Mouse (Mus musculus) embryonic facial prominence, embryonic 13.5 days (tissue): ENCODE results near the gene Dkkl1. TPM values are rescaled to one million over a fixed set of nuclear protein-coding genes. Genes with fewer than 3 reads are reported as not detected.
"Not testable (repeated sequence)": the region's sequence is repeated elsewhere in the genome, so short reads cannot be mapped to it uniquely, and the experiment has no call there.

Experiments
- ATAC-seq: fragments of 200-750 bp; cut with Nextera tagmentation; 2 replicates; pipeline ENCODE4 v1.8.0; 2017; ENCODE audit warnings: low read depth; ENCODE audit not compliant: insufficient number of reproducible peaks, insufficient read depth, low FRiP score, low TSS enrichment
- H3K27ac ChIP-seq: fragments of 300-500 bp; sonication (generic); 2 replicates; pipeline ENCODE4 v1.5.1; 2015; ENCODE audit warnings: moderate library complexity, mild to moderate bottlenecking, inconsistent platforms
- H3K27me3 ChIP-seq: fragments of 300-500 bp; sonication (generic); 2 replicates; pipeline ENCODE4 v1.6.1; 2015; ENCODE audit warnings: mild to moderate bottlenecking, inconsistent platforms
- H3K36me3 ChIP-seq: fragments of 300-500 bp; sonication (generic); 2 replicates; pipeline ENCODE4 v1.6.1; 2015; ENCODE audit warnings: mild to moderate bottlenecking, inconsistent platforms
- H3K4me1 ChIP-seq: fragments of 300-500 bp; sonication (generic); 2 replicates; pipeline ENCODE4 v1.6.1; 2015; ENCODE audit warnings: inconsistent platforms
- H3K4me2 ChIP-seq: fragments of 300-500 bp; sonication (generic); 2 replicates; pipeline ENCODE4 v1.6.1; 2015; ENCODE audit warnings: moderate library complexity, mild to moderate bottlenecking, inconsistent platforms
- H3K4me3 ChIP-seq: fragments of 300-500 bp; sonication (generic); 2 replicates; pipeline ENCODE4 v1.5.1; 2015; ENCODE audit warnings: mild to moderate bottlenecking, inconsistent platforms
- H3K9ac ChIP-seq: fragments of 300-500 bp; sonication (generic); 2 replicates; pipeline ENCODE4 v1.6.1; 2015; ENCODE audit warnings: mild to moderate bottlenecking, inconsistent platforms
- H3K9me3 ChIP-seq: fragments of 300-500 bp; sonication (generic); 2 replicates; pipeline ENCODE4 v1.6.1; 2016; ENCODE audit warnings: inconsistent platforms
- WGBS: fragments of 180-500 bp; shearing (Covaris S2); methylation state at CpG from one replicate; pipeline ENCODE4 v1.1.7; 2015; ENCODE audit warnings: mixed read lengths; 5-methylcytosine and 5-hydroxymethylcytosine counted together
- polyA plus RNA-seq: library from polyadenylated mRNA; unstranded; fragments of >200 nt; fragmentation: Nextera tagmentation; extraction: Ambion mirVana; gene quantifications from 2 replicates; pipeline ENCODE4 v1.2.1, GENCODE M21; 2015

The Dkkl1 gene
- polyA plus RNA-seq, 1 experiment from 2014 or later: 3.0 TPM

GRCm38 (mm10) chr7:45175398-45175797, 36.5 kb downstream of the Dkkl1 start:
- peaks cover 1% of the 10 kb centered on the region; the same call in 1 of the 2 replicates for H3K9me3 ChIP-seq
- no peak overlapping the region for H3K9ac ChIP-seq
- peak overlapping the region; percentile 33; the same call in 1 of the 2 replicates for H3K4me3 ChIP-seq
- ATAC-seq: no peak
- H3K4me1 ChIP-seq: peaks cover 21% of the 10 kb centered on the region
- 2% methylated on average over 13 of the region's 13 CpGs for WGBS
- no peaks in the 10 kb centered on the region for H3K36me3 ChIP-seq
- H3K4me2 ChIP-seq: peak overlapping the region; percentile 52
- peaks cover 96% of the 10 kb centered on the region for H3K27me3 ChIP-seq
- no peak overlapping the region for H3K27ac ChIP-seq

- Histone ChIP-seq H3K4me3 (peak overlapping the region; percentile 21), H3K4me1 (peaks cover 21% of the 10 kb centered on the region), H3K9ac (peak overlapping the region; percentile 51)
Measured at GRCm38 (mm10) chr7:45174567-45175280, 37.2 kb downstream of the Dkkl1 start.

GRCm38 (mm10) chr7:45173772-45174171, 38.2 kb downstream of the Dkkl1 start:
- not testable (repeated sequence) for H3K27ac ChIP-seq, H3K36me3 ChIP-seq, ATAC-seq, H3K4me2 ChIP-seq, H3K4me3 ChIP-seq, H3K9ac ChIP-seq
- Histone ChIP-seq H3K4me1 (peaks cover 22% of the 10 kb centered on the region), H3K27me3 (peaks cover 96% of the 10 kb centered on the region), H3K9me3 (peaks cover 16% of the 10 kb centered on the region)
- 67% methylated on average over 1 of the region's 1 CpGs for WGBS

More at GRCm38 (mm10) chr7:45174567-45175280, 37.2 kb downstream of the Dkkl1 start:
- Histone ChIP-seq H3K9me3 (peaks cover 8% of the 10 kb centered on the region), H3K36me3 (no peaks in the 10 kb centered on the region), H3K4me2 (peak overlapping the region; percentile 39), H3K27ac (no peak overlapping the region), H3K27me3 (peaks cover 96% of the 10 kb centered on the region)
- no peak for ATAC-seq
- 2% methylated on average over 29 of the region's 29 CpGs for WGBS

GRCm38 (mm10) chr7:45172974-45173373, 39.0 kb downstream of the Dkkl1 start:
- peaks cover 16% of the 10 kb centered on the region for H3K9me3 ChIP-seq
- H3K27ac ChIP-seq: no peak overlapping the region
- H3K9ac ChIP-seq: no peak overlapping the region
- H3K27me3 ChIP-seq: peaks cover 96% of the 10 kb centered on the region
- H3K4me1 ChIP-seq: peaks cover 25% of the 10 kb centered on the region
- ATAC-seq: no peak
- no peaks in the 10 kb centered on the region for H3K36me3 ChIP-seq
- 56% methylated on average over 7 of the region's 7 CpGs for WGBS
- H3K4me2 ChIP-seq: no peak overlapping the region
- H3K4me3 ChIP-seq: no peak overlapping the region

- peaks cover 19% of the 10 kb centered on the region for H3K9me3 ChIP-seq
- H3K4me2 ChIP-seq: no peak overlapping the region
- ATAC-seq: no peak
- H3K36me3 ChIP-seq: no peaks in the 10 kb centered on the region
- H3K4me3 ChIP-seq: no peak overlapping the region
- H3K9ac ChIP-seq: no peak overlapping the region
- WGBS: 87% methylated on average over 3 of the region's 3 CpGs
- peaks cover 5% of the 10 kb centered on the region for H3K4me1 ChIP-seq
- H3K27ac ChIP-seq: no peak overlapping the region
- H3K27me3 ChIP-seq: peaks cover 96% of the 10 kb centered on the region
Measured at GRCm38 (mm10) chr7:45169495-45169894, 42.5 kb downstream of the Dkkl1 start.

GRCm38 (mm10) chr7:45168656-45169055, 43.3 kb downstream of the Dkkl1 start:
- no peak overlapping the region for H3K4me3 ChIP-seq
- WGBS: 6% methylated on average over 24 of the region's 24 CpGs
- no peak for ATAC-seq

GRCm38 (mm10) chr7:45167761-45168445, 44.0 kb downstream of the Dkkl1 start:
- ATAC-seq: no peak
- Histone ChIP-seq H3K27me3 (peaks cover 98% of the 10 kb centered on the region), H3K9ac (0 out of 2 replicates have a peak overlapping the region, but pooled peaks have one; percentile 3), H3K4me3 (no peak overlapping the region), H3K9me3 (peaks cover 19% of the 10 kb centered on the region), H3K4me2 (no peak overlapping the region), H3K36me3 (no peaks in the 10 kb centered on the region), H3K4me1 (peaks cover 11% of the 10 kb centered on the region), H3K27ac (no peak overlapping the region)
- WGBS: 4% methylated on average over 19 of the region's 19 CpGs

More at GRCm38 (mm10) chr7:45168656-45169055, 43.3 kb downstream of the Dkkl1 start:
- no peaks in the 10 kb centered on the region for H3K36me3 ChIP-seq
- no peak overlapping the region for H3K9ac ChIP-seq
- no peak overlapping the region for H3K4me2 ChIP-seq
- peaks cover 96% of the 10 kb centered on the region for H3K27me3 ChIP-seq
- H3K4me1 ChIP-seq: peaks cover 9% of the 10 kb centered on the region
- H3K9me3 ChIP-seq: peaks cover 19% of the 10 kb centered on the region
- no peak overlapping the region for H3K27ac ChIP-seq

GRCm38 (mm10) chr7:45166950-45167401, 45.0 kb downstream of the Dkkl1 start:
- Histone ChIP-seq H3K36me3 (no peaks in the 10 kb centered on the region), H3K27ac (no peak overlapping the region), H3K4me2 (no peak overlapping the region), H3K9ac (no peak overlapping the region), H3K4me3 (no peak overlapping the region), H3K4me1 (peaks cover 16% of the 10 kb centered on the region), H3K27me3 (peaks cover 96% of the 10 kb centered on the region), H3K9me3 (peaks cover 19% of the 10 kb centered on the region)
- 26% methylated on average over 10 of the region's 10 CpGs for WGBS
- ATAC-seq: no peak

- H3K36me3 ChIP-seq: peaks cover 6% of the 10 kb centered on the region; the same call in 1 of the 2 replicates
- no peak overlapping the region for H3K27ac ChIP-seq
- H3K4me3 ChIP-seq: no peak overlapping the region
- no peak overlapping the region for H3K4me2 ChIP-seq
- peaks cover 16% of the 10 kb centered on the region for H3K4me1 ChIP-seq
- H3K9me3 ChIP-seq: peaks cover 19% of the 10 kb centered on the region
- ATAC-seq: no peak
- no peak overlapping the region for H3K9ac ChIP-seq
- 40% methylated on average over 11 of the region's 11 CpGs for WGBS
- H3K27me3 ChIP-seq: peaks cover 85% of the 10 kb centered on the region
Measured at GRCm38 (mm10) chr7:45165701-45166100, 46.2 kb downstream of the Dkkl1 start.

- Histone ChIP-seq H3K27me3 (peaks cover 76% of the 10 kb centered on the region), H3K27ac (no peak overlapping the region), H3K4me3 (no peak overlapping the region), H3K9ac (no peak overlapping the region), H3K9me3 (peaks cover 12% of the 10 kb centered on the region), H3K4me2 (no peak overlapping the region), H3K4me1 (peaks cover 16% of the 10 kb centered on the region), H3K36me3 (peaks cover 14% of the 10 kb centered on the region)
- ATAC-seq: no peak
- WGBS: 66% methylated on average over 5 of the region's 5 CpGs
Measured at GRCm38 (mm10) chr7:45164833-45165232, 47.1 kb downstream of the Dkkl1 start.

GRCm38 (mm10) chr7:45163735-45164490, 48.0 kb downstream of the Dkkl1 start, which contains the start of gene Slc17a7:
TSS of gene Slc17a7 (plus strand) at chr7:45163949.
- Histone ChIP-seq H3K9me3 (peaks cover 3% of the 10 kb centered on the region; the same call in 1 of the 2 replicates), H3K36me3 (peaks cover 23% of the 10 kb centered on the region), H3K9ac (peak within 1 kb of the TSS; percentile 67), H3K4me3 (peak within 1 kb of the TSS; percentile 47), H3K27me3 (peaks cover 67% of the 10 kb centered on the region), H3K27ac (no peak within 1 kb of the TSS), H3K4me1 (peaks cover 16% of the 10 kb centered on the region), H3K4me2 (peak within 1 kb of the TSS; percentile 73)
- no peak for ATAC-seq
- under 1% methylated on average over 40 of the region's 41 CpGs for WGBS
